Mouse (Mus musculus) ES-E14 (cell line): ENCODE data around the gene Aadacl2.

Source experiments
- CHD2 ChIP-seq: IDR thresholded peaks from 2 replicates; pipeline ENCODE4 v1.6.1; 2014; ENCODE audit warnings: mild to moderate bottlenecking, low read depth, low read length, inconsistent platforms
- HCFC1 ChIP-seq: IDR thresholded peaks from 2 replicates; pipeline ENCODE4 v1.6.1; 2012; ENCODE audit warnings: low read length, inconsistent platforms, borderline replicate concordance; ENCODE audit not compliant: insufficient read depth
- MAFK ChIP-seq: IDR thresholded peaks from 2 replicates; pipeline ENCODE4 v1.6.1; 2014; ENCODE audit warnings: mild to moderate bottlenecking, low read depth, low read length, inconsistent platforms; ENCODE audit not compliant: insufficient read depth

DNA sequence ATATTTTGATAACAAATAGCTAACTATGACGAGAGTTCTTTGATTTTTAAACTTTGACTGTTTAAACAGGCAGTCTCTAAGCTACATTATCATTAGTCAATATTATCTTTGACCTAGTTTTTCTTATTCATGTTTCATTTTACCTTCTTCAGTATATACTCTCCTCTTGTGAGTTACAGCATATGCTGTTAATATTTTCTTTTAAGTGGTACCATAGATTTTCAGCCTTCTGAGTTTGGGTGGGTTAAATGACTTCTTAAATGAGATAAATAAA is 51.2 kb downstream of the Aadacl2 start:
- TF ChIP-seq MAFK (no peak), CHD2 (no peak), HCFC1 (no peak)
